ENCODE assay signal across 19 mouse cellular contexts in the genomic region with DNA sequence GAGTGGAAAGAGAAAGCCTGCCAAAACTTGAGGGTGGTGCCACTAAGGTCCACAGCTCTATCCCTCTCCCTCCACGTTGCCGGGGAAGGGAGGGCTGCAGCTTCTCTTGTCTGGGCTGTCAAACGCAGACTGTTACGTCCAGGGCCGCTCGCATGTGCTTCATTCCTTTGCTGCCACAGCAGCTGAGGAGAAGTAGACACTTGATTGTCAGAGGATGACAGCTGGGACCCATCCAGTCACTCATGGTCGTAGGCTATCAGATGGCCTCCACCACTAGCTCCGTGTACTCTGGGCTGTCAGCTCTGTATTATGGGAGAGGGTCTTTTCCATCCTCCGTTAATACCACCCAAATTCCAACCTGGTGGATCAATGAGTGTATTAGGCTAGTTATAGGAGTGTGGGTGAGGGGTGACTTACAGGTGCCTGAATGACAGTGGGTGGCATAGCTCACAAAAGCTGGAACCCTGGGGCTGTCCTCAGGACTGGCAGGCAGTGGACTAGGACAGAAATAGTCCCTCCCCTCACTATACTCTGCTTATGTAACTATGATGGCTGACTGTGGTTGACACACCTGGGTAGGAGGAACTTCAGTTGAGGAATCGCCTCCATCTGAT. TPM values are rescaled to one million over a fixed set of nuclear protein-coding genes. Genes with fewer than 3 reads are reported as not detected.
A peak's percentile ranks its signal among the peaks of the same experiment; 100 is the strongest.
DNase-seq lines count a peak whose midpoint lies in the region; ATAC-seq and TF ChIP-seq lines count a peak whose summit lies in the region.
"Had no signal": no experiment of that assay in that cellular context is flagged by ENCODE, and none has a peak within 500 bp of the region (broad histone marks: within the 10 kb centered on the region; RNA-seq: fewer than 3 reads in every experiment).

No protein-coding gene starts in this region.

- TF ChIP-seq POLR2A in limb, embryonic 14.5 days (IDR thresholded peaks at IDR 0.05; ENCODE audit: borderline replicate concordance, extremely low read depth, insufficient read depth, insufficient read length), result no peak
- no peak for TF ChIP-seq POLR2A in myocyte (IDR thresholded peaks at IDR 0.05; ENCODE audit: insufficient read length, low read depth)

- no peak for DNase-seq in limb, embryonic 10.5 days (ENCODE audit: low spot score)
- DNase-seq in lung, postnatal 0 days (ENCODE audit: low spot score), result peak; percentile 46
- no peak for DNase-seq in lung, postnatal 14 days
- DNase-seq in limb, embryonic 14.5 days (ENCODE audit: low spot score), result no peak
- DNase-seq in cerebellum, postnatal 10 days, result no peak
- DNase-seq: adrenal gland, adult 2 months; adrenal gland, postnatal 25 days; cerebellum, adult 18-20 months; cerebellum, adult 9-11 months; embryo, embryonic 11 days; forebrain, postnatal 0 days; gastrocnemius, postnatal 14 days; heart, postnatal 36 days had no signal

- H3K79me2 ChIP-seq in myocyte (ENCODE audit: control insufficient read depth, insufficient read depth), result no peaks in the 10 kb centered on the region

- no peaks in the 10 kb centered on the region for H3K9me3 ChIP-seq in limb, embryonic 13.5 days
- no peaks in the 10 kb centered on the region for H3K9me3 ChIP-seq in limb, embryonic 10.5 days (replicated peaks)
- H3K9me3 ChIP-seq in lung, postnatal 0 days (ENCODE audit: low read length), result no peaks in the 10 kb centered on the region
- H3K9me3 ChIP-seq in limb, embryonic 14.5 days (ENCODE audit: control insufficient read depth, low read length), result no peaks in the 10 kb centered on the region
- H3K9me3 ChIP-seq: embryonic facial prominence, embryonic 12.5 days; forebrain, embryonic 13.5 days; heart, embryonic 13.5 days; hindbrain, embryonic 15.5 days had no signal

- no peaks in the 10 kb centered on the region for H3K36me3 ChIP-seq in limb, embryonic 13.5 days
- no peaks in the 10 kb centered on the region for H3K36me3 ChIP-seq in limb, embryonic 10.5 days
- H3K36me3 ChIP-seq in lung, postnatal 0 days (ENCODE audit: insufficient read depth, low read length), result no peaks in the 10 kb centered on the region
- no peaks in the 10 kb centered on the region for H3K36me3 ChIP-seq in limb, embryonic 14.5 days (ENCODE audit: control insufficient read depth, insufficient read depth, low read length)
- no peaks in the 10 kb centered on the region for H3K36me3 ChIP-seq in myocyte (ENCODE audit: control insufficient read depth, insufficient read depth)
- H3K36me3 ChIP-seq: embryonic facial prominence, embryonic 12.5 days; heart, embryonic 13.5 days; hindbrain, embryonic 15.5 days had no signal

- no peak overlapping the region for H3K4me2 ChIP-seq in limb, embryonic 13.5 days (replicated peaks)
- no peak overlapping the region for H3K4me2 ChIP-seq in lung, postnatal 0 days (replicated peaks; ENCODE audit: low read depth, low read length)
- H3K4me2 ChIP-seq in limb, embryonic 14.5 days (replicated peaks; ENCODE audit: low read depth, low read length, severe bottlenecking), result no peak overlapping the region
- H3K4me2 ChIP-seq in myocyte (ENCODE audit: low read depth), result peak overlapping the region; percentile 18
- H3K4me2 ChIP-seq: embryonic facial prominence, embryonic 12.5 days; forebrain, embryonic 13.5 days; heart, embryonic 13.5 days; hindbrain, embryonic 15.5 days had no signal

- H3K4me3 ChIP-seq in limb, embryonic 13.5 days, result no peak overlapping the region
- H3K4me3 ChIP-seq in limb, embryonic 10.5 days, result no peak overlapping the region
- no peak overlapping the region for H3K4me3 ChIP-seq in lung, postnatal 0 days (ENCODE audit: low read depth, low read length)
- H3K4me3 ChIP-seq in limb, embryonic 14.5 days (replicated peaks; ENCODE audit: low read length), result no peak overlapping the region
- no peak overlapping the region for H3K4me3 ChIP-seq in myocyte
- H3K4me3 ChIP-seq: embryonic facial prominence, embryonic 12.5 days; forebrain, embryonic 13.5 days; heart, embryonic 13.5 days; hindbrain, embryonic 15.5 days had no signal

- ATAC-seq in limb, embryonic 13.5 days (ENCODE audit: low FRiP score, low read depth), result peak; percentile 51
- ATAC-seq in lung, postnatal 0 days, result peak; percentile 62
- ATAC-seq in limb, embryonic 14.5 days (ENCODE audit: low FRiP score, low read depth), result peak; percentile 63; the same call in 1 of the 2 replicates
- ATAC-seq: forebrain, embryonic 13.5 days; forebrain, postnatal 0 days had no signal

- no peak for TF ChIP-seq CTCF in lung, postnatal 0 days (IDR thresholded peaks at IDR 0.05)

- no peak overlapping the region for H3ac ChIP-seq in myocyte (ENCODE audit: control insufficient read depth, insufficient read length)

- H3K27me3 ChIP-seq in limb, embryonic 13.5 days, result peaks cover 4% of the 10 kb centered on the region
- H3K27me3 ChIP-seq in limb, embryonic 10.5 days (ENCODE audit: low read depth, poor library complexity, severe bottlenecking), result no peaks in the 10 kb centered on the region
- H3K27me3 ChIP-seq in lung, postnatal 0 days (replicated peaks; ENCODE audit: insufficient read depth, low read length), result no peaks in the 10 kb centered on the region
- H3K27me3 ChIP-seq in limb, embryonic 14.5 days (ENCODE audit: control insufficient read depth, insufficient read depth, low read length), result no peaks in the 10 kb centered on the region
- peaks cover 22% of the 10 kb centered on the region for H3K27me3 ChIP-seq in myocyte (ENCODE audit: control insufficient read depth, insufficient read depth, insufficient read length)
- H3K27me3 ChIP-seq: embryonic facial prominence, embryonic 12.5 days; forebrain, embryonic 13.5 days; hindbrain, embryonic 15.5 days had no signal

- no peak overlapping the region for H3K27ac ChIP-seq in limb, embryonic 13.5 days
- no peak overlapping the region for H3K27ac ChIP-seq in limb, embryonic 10.5 days
- no peak overlapping the region for H3K27ac ChIP-seq in lung, postnatal 0 days (ENCODE audit: low read length)
- H3K27ac ChIP-seq in limb, embryonic 14.5 days (replicated peaks; ENCODE audit: low read depth, low read length), result no peak overlapping the region
- H3K27ac ChIP-seq: embryonic facial prominence, embryonic 12.5 days; forebrain, embryonic 13.5 days; heart, embryonic 13.5 days; hindbrain, embryonic 15.5 days had no signal

- no peak overlapping the region for H3K9ac ChIP-seq in limb, embryonic 13.5 days
- H3K9ac ChIP-seq in lung, postnatal 0 days (replicated peaks; ENCODE audit: low read depth), result no peak overlapping the region
- H3K9ac ChIP-seq in limb, embryonic 14.5 days (ENCODE audit: low read depth, low read length, severe bottlenecking), result no peak overlapping the region
- H3K9ac ChIP-seq: embryonic facial prominence, embryonic 12.5 days; forebrain, embryonic 13.5 days; forebrain, postnatal 0 days; heart, embryonic 13.5 days; hindbrain, embryonic 15.5 days had no signal

- WGBS in limb, embryonic 13.5 days, result 77% methylated on average over 10 of the region's 10 CpGs
- 86% methylated on average over 10 of the region's 10 CpGs for WGBS in limb, embryonic 10.5 days
- WGBS in lung, postnatal 0 days, result 36% methylated on average over 10 of the region's 10 CpGs
- 70% methylated on average over 10 of the region's 10 CpGs for WGBS in limb, embryonic 14.5 days

- no peak for TF ChIP-seq EP300 in lung, postnatal 0 days (IDR thresholded peaks at IDR 0.05)

- H3K4me1 ChIP-seq in limb, embryonic 13.5 days, result no peaks in the 10 kb centered on the region
- H3K4me1 ChIP-seq in limb, embryonic 10.5 days, result 0 out of 2 replicates have a peak, but pooled peaks cover 3% of the 10 kb centered on the region
- no peaks in the 10 kb centered on the region for H3K4me1 ChIP-seq in lung, postnatal 0 days (ENCODE audit: insufficient read depth, low read depth, low read length)
- H3K4me1 ChIP-seq in limb, embryonic 14.5 days (ENCODE audit: control insufficient read depth, insufficient read depth, low read length), result no peaks in the 10 kb centered on the region
- H3K4me1 ChIP-seq: embryonic facial prominence, embryonic 12.5 days; forebrain, embryonic 13.5 days; hindbrain, embryonic 15.5 days had no signal

TF ChIP-seq in myocyte, 11 proteins besides CTCF, POLR2A, EP300 and RAD21:
- TF ChIP-seq CEBPB (IDR thresholded peaks at IDR 0.05; ENCODE audit: insufficient read depth, poor library complexity, severe bottlenecking) (no peak), MYOD1 (IDR thresholded peaks at IDR 0.05; ENCODE audit: control insufficient read depth in 1 of 3, insufficient read length in 2 of 3, low read depth in 2 of 3) (peak; percentile 20 to 87 (median 87)), TCF3 (IDR thresholded peaks at IDR 0.05; ENCODE audit: insufficient read length, low read depth) (peak; percentile 35), POLR2AphosphoS2 (IDR thresholded peaks at IDR 0.05; ENCODE audit: insufficient read length, low read depth) (no peak), MYOG (IDR thresholded peaks at IDR 0.05; ENCODE audit: control insufficient read depth in 1 of 3, insufficient read depth in 1 of 3, insufficient read length in 2 of 3, low read depth in 2 of 3) (peak; percentile 57 to 92 (median 58))

RNA-seq across cellular contexts. Expression of a gene that starts 19.0 kb away (rescaled TPM):
- polyA plus RNA-seq in limb, embryonic 13.5 days (2015; fragmentation: Nextera tagmentation; extraction: Ambion mirVana), result 16.1 and 18.6 TPM in 2 replicates
- polyA plus RNA-seq in limb, embryonic 10.5 days (2016; fragmentation: Nextera tagmentation; extraction: Ambion mirVana), result 10.0 and 12.8 TPM in 2 replicates
- polyA plus RNA-seq in lung, postnatal 0 days (2015; fragmentation: Nextera tagmentation; extraction: Ambion mirVana), result 3.8 and 3.9 TPM in 2 replicates
- polyA plus RNA-seq in limb, embryonic 14.5 days (2012; rRNA removed), result 43.9 and 46.0 TPM in 2 replicates
- polyA plus RNA-seq in limb, embryonic 14.5 days (2014; fragmentation: Nextera tagmentation; extraction: Ambion mirVana), result 18.1 and 18.5 TPM in 2 replicates
- polyA plus RNA-seq in myocyte (2012; fragmentation: generic; extraction: Trizol), result 39.3 TPM

RNA-seq across cellular contexts. Expression of a gene that starts 20.8 kb away (rescaled TPM):
- 6.3 and 7.8 TPM in 2 replicates for polyA plus RNA-seq in limb, embryonic 13.5 days (2015; fragmentation: Nextera tagmentation; extraction: Ambion mirVana)
- 7.2 and 10.7 TPM in 2 replicates for polyA plus RNA-seq in limb, embryonic 10.5 days (2016; fragmentation: Nextera tagmentation; extraction: Ambion mirVana)
- 5.8 and 7.0 TPM in 2 replicates for polyA plus RNA-seq in lung, postnatal 0 days (2015; fragmentation: Nextera tagmentation; extraction: Ambion mirVana)
- 18.9 and 23.7 TPM in 2 replicates for polyA plus RNA-seq in limb, embryonic 14.5 days (2012; rRNA removed)
- polyA plus RNA-seq in limb, embryonic 14.5 days (2014; fragmentation: Nextera tagmentation; extraction: Ambion mirVana), result 12.4 and 12.6 TPM in 2 replicates
- 0.31 TPM for polyA plus RNA-seq in myocyte (2012; fragmentation: generic; extraction: Trizol)
